Mouse (Mus musculus) T-cell, adult 2 months (primary cell): Measurements from ENCODE around the gene Wdr43.
"Not testable (repeated sequence)": the region's sequence is repeated elsewhere in the genome, so short reads cannot be mapped to it uniquely, and the experiment has no call there.

ENCODE experiments used
- DNase-seq: peaks from one replicate; pipeline ENCODE4 v3.0.0; 2022; ENCODE audit warnings: low spot score

Gene Wdr43

DNA sequence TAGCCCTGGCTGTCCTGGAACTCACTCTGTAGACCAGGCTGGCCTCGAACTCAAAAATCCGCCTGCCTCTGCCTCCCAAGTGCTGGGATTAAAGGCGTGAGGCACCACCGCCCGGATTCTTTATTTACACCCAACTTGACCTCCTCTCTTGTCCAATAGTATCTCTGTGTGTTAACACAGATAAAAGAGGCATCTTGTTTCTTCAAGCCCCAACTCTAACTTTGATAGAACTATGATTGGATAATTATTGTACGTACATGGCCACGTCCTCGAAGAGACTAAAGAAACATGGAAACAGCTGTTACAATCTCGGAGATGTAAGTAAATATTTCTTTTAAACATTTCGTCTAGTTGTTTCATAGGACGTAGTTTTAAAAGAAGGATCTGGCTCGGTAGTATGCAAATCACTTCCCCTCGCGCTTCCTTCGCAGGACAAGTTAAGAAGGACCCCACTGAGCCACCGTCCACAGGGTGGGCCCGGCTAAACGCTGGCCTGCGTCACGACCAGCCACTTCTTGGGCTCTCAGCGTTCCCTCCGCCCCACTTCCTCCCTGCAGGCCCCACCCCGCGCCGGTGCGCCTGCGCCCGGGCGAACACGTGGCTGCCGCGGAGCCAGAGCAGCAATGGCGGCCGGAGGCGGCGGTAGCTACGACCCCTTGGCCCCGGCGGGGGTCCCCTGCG lies at the start of gene Wdr43:
Wdr43 (plus strand) TSS at position 258 of the 681 bp plus-strand sequence.
- DNase-seq, result peak; percentile 98

DNA sequence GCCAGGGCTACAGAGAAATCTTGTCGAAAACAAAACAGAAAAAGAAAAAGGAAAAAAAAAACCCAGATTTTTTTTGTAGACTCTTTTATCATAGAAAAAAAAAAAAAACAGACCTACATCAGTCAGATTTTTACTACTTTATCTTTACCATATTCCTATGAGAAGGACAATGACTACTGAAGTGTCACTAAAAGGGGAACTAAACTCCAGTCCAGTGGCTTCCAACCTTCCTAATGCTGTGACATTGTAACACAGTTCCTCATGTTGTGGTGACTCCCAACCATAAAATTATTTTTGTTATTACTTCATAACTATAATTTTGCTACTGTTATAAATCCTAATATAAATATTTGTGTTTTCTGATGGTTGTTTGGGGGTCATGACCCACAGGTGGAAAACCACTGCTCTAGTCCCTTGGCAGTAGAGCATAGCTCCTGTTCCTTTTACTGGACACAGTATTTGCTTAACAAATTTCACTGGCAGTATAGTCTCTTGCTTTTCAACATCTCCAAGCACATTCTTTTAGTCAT lies 36.5 kb upstream of the Wdr43 start:
- no peak for DNase-seq

DNA sequence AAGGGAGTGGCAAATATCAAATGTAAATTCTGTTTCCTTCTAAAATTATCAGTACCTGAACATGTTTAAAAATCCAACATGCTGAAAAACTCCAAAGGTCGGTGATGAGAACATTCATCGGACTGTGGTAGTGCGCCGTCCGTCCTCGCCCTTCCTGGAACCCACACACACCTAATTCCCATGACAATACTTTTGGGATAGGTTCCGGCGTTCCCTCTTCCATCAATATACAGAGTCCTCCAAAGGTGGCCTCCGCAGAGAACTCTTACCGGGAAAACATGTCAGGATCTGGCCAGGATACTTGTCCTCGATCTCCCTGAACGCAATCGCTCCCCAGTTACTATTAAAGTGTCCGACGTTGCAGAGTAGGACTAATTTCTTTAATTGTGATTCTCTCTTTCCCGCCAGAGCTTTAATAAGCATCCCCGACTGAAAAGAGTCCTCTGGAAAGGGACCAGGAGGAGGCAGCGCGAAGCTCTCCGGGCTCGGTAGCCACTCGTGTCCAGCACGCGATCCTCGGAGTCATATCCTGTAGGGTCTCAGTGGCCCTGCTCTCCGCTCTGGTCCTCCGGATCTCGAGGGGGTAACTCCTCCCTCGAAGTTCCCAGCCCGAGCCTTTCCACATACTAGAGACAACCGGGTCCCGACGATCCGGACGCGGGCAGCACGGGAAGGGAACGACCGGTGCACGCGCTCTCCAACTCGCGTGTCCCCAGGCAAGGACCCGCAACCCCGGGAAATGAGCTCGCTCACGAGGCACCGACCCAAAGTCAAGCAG lies 17.6 kb upstream of the Wdr43 start:
- DNase-seq, result no peak

DNA sequence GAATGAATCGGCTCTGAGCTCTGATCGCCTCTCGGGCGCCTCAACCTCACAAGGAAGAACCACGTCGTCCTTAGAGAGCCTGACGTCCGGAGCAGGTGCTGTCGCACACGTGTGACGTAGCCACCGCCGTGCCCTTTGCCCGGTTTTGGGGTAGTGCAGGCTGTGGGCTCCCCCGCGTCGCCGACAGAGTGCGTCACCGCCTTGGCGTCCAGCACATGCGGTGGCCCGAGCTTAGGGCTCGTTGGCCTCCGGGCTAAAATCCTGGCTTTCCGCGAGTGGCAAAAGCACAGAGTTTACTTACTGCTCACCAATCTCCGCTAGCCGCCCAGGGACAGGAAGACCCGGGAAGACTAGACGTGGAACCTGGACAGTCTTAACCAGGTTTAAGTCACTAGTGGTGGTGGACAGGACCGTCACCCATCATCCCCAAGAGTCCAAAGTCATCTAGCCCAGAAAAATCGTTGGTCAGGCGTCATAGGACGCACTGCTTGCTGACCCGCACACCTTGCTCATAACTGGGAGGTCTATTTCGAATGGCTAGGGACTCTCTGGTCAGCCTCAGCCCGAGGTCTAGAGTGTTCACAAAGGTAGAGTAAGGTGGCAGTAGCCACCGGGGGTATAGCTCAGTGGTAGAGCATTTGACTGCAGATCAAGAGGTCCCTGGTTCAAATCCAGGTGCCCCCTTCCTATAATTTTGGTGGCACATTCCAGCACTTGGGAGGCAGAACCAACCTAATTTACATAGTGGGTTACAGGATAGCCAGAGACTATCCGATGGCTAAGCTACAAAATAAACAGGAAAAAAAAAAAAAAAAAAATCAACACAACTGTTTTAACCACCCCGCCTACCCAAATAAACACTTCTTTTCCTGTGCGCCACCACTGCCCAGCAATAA lies 16.8 kb upstream of the Wdr43 start:
- peak; percentile 93 for DNase-seq

DNA sequence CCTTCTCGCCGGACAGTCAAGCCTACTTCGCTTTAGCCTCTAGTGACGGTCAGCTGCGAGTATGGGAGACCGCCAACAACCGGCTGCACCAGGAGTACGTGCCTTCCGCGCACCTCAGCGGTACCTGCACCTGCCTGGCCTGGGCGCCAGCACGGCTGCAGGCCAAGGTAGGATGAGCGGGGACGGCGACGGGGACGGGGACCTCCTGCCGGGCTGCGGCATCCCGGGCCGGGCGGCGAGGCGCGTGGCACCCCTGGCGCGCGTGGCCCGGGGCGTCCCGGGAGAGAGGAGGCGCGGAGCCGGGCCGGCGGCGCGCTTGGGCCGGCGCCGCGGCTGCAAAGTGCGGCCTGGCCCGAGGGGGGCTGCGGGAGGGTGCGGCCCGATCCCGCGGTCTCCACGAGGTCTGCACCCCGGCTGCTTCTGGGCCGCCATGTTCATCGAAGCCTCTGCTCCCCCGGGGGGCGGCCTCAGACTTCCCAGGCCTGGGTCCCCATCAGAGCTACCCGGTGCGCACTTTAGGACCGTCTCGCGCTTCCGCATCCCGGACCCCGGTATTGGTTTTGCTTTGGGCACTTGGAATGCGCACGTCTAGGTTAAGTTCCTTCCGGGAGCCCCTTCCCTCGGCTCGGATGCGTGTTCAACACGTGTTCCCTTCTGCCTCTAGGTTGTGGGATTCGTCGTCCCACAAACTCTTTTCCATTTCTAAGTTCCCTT lies 781 bp downstream of the Wdr43 start:
- DNase-seq, result peak; percentile 21

DNA sequence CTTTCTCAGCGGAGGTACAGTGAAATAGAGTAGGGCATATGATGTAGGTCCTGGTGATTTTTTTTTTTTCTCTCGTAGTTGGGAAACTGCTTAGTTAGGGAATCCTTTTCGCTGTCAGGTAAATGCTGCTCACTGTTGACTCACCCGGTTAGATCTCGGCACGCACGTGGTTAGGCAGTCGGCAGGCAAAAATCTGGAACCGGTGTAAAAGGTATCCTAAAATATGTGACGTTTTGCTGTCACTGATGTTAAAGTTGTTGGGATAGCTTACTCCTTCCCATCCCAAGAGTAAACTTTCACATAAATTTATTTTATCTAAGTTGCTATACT lies 1.3 kb downstream of the Wdr43 start:
- DNase-seq, result peak; percentile 28

DNA sequence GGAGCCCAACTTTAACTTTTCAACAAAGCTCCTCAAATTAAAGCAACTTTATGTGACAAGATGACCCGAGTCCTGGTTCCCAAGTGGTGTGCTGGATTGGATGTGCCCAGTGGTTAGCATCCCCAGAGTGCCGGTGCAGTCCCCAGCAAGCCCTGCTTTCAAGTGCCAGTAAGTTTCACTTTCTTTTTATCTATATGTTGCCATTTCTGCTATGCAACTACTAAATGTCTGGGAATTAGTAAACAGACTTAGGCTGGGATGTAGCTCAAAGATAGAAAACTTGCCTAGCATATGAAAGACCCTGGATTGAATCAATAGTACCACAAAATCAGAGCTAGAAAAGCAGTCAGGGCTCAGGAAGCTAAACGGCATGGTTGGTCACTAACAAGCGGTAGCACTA lies 2.3 kb downstream of the Wdr43 start:
- peak; percentile 10 for DNase-seq

DNA sequence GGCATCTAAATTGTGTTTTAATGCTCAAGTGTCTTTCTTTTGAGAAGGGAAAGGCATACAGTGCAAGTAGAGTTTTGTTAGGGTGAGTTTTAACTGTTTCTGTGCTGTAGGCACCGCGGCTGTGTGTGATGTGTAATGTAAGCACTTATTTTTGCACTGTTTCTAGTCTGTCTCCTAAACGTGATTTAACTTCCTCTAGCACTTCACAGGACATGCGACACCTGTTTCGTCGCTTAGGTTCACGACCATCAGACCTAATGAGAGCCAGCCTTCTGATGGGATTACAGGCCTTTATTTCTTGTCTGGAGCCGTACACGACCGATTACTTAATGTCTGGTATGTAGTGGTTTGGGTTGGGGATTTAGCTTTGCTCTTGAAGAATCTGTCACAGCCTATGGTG lies 16.1 kb downstream of the Wdr43 start:
- no peak for DNase-seq

DNA sequence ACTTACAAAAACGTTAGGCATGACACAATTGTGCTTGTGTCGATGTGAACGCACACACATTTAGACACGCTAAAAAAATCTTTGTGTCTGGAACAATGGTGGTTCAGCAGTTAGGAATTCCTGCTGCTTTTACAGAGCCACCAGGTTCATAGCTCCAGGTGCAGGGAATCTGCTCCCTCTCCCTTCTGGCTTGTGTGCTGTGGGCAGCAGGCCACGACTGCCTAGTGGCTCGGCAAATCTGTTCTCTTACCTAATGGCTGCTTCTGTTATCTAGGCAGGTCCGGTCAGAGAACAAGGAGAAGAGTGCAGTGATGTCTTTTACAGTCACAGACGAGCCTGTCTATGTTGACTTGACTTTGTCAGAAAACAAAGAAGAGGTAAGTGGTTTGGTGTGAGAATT lies 17.7 kb downstream of the Wdr43 start:
- DNase-seq, result no peak

DNA sequence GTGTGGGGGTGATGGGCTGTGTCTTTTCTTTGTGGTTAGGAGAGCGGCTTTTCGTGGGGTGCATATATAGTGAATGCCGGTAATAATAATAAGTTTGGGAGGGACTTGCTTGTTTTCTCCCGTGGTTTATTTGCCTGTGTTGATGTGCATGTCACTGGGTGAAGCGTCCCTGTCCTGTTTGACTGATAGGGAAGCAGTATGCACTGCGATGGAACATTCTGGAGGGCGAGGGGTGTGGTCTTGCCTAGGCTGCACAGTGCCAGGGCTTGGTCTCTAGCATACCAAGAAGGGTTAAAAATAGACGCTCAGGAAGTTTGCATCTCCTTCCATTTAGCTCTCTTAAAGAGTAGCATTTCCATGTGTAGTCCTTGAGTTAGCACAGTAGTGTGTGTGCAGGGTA lies 21.1 kb downstream of the Wdr43 start:
- no peak for DNase-seq

DNA sequence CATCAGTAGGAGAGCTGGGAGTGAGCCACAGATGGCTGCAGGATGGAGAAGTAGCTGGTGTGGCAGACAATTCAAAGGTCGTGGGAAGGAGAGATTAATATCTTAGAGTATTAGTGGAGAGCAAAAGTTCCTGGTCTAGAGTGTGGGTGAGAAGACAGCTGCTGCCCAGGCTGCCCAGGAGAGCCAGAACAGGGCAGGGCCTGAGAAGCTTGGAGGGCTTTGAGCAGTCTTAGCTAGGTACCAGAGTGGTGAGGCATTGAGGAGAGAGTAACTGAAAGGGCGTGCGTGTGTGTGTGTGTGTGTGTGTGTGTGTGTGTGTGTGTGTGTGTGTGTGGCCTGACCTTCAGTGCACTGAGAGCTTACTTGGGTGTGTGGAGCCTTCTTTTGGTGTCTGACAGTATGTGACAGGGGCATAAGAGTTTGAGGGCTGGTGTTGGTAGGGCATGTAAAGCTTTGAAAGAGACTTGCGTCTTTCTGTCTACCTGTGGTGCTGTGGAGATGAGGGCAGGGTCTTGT lies 22.1 kb downstream of the Wdr43 start:
- no peak for DNase-seq

DNA sequence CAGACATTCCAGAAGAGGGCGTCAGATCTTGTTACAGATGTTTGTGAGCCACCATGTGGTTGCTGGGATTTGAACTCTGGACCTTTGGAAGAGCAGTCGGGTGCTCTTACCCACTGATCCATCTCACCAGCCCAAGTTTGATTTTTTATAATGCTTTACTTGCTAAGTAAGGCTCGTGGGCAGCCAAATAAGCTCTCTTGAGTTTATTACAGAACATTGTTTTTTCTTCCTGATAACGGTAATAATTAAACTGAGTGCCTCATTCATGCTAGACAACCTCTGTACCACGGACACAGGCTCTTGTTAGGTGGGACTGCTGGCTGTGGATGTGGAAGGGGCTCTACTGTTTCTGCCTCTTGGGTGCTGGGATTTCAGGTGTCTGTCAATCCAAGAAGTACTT lies 23.4 kb downstream of the Wdr43 start:
- DNase-seq, result not testable (repeated sequence)

DNA sequence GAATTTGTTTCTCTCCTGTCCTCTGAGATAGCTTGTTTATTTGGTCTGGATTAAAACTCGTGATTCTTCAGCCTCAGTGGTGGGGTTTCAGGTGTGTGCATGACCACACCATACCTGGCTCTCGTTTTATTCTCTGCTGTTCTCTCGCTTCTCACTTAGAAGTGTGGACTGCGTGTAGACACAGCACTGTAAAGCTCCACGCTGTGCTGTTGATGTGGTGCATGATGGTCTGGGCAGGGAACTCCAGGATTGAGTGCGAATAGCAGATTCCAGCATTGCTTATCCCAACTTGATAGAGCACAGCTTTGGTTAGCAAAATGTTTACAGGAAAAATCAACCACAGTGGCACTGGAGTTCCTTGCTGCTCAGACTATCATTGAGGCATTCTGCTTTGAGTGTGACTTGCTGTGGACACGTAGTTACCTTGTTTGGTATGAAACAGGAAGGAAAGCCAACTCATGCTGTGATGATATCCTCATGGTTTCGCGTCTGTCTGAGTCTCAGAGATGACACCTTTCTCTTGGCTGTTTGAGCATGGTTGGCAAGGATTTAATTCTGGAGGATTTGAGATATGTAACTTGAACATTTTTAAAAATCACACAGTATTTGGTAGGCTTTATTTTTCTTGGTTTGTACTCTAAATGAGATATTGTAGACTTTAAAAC lies 24.9 kb downstream of the Wdr43 start:
- DNase-seq, result no peak

DNA sequence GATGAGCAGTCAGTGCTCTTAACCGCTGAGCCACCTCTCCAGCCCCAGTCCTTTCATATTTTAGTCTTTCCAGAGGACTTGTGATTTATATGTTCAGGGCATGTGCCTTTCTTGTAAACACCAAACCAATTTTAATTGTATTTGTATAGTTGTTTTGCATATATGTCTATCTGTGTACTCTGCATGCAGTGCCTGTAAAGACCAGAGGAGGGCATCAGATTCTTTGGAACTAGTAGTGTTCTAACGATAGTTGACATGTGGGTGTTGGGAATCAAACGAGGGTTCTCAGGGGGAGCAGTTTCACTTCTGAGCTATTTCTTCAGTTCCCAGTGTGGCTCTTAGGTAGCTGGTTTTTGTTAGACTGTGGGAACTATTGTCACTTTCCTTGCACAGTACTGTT lies 26.5 kb downstream of the Wdr43 start:
- no peak for DNase-seq

DNA sequence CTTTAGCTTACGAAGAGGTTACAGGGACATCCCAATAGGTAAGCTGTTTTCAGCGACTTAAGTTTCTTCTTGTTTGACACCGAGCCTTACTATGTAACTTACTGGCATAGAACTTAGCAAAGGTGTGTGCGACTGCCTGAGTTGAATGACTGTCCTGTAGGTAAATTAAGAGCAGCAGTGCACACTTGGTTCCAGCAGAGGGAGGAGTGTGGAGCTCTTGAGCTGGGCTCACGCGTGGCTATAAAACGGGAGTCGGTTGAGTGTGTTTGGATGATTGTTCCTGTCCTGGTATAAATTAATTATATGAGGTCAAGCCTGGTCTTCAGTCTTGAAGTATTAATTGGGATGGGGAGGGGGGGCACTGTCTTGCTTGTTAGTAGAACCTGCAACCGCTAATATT lies 34.3 kb downstream of the Wdr43 start:
- DNase-seq, result no peak

DNA sequence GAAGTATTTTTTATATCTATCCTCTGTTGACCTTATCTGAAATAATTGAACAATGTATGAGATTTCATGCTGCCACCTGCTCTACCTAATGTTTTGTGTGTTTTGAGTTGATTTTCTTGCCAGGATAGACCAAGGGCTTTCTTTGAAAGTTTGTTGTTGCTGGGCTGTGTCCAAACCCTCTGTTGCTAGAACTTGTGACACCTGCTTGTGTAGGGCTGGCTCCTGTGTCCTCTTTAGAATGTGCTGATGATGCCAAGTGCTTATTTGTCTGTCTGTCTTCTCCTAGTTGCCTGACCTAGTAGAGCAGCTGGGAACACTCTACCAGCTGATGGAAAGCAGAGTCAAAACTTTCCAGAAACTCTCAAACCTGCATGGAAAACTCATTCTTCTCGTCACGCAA lies 36.8 kb downstream of the Wdr43 start:
- DNase-seq, result no peak

DNA sequence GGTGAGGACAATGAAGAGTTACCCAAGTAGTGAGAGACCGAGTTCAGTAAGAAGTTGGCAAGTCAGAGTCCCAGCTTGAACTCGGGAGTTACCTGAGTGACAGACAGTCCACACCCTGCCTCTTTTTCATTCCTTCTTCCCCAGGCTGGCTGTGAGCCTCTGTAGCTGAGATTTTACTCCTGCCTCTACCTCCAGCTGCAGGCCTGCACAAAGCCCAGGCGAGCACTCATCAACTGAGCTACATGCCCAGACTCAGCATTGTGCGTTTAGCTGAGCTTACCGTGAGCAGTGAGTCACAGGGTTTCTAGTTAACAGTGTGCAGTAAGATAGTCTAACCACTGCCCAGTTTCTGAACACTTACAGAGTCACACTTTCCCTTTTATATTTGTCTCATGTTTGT lies 37.2 kb downstream of the Wdr43 start:
- no peak for DNase-seq

DNA sequence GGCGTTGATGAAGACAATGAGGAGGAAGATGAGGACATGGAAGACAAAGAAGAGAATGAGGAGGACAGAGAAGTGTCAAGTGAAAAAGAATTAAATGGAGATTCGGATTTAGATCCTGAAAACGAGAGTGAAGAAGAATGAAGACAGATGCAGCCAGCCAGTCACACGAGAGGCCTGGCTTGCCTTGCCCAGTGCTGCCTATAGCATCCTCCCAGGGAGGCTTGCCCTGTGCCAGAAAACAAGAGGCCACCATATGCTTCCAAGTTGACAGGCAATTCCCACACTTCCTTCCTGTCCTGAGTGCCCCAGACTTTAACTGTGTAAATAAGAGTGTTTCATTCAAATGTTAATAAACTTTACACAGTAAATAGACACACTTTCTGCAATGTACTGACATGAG lies 41.8 kb downstream of the Wdr43 start:
- no peak for DNase-seq

DNA sequence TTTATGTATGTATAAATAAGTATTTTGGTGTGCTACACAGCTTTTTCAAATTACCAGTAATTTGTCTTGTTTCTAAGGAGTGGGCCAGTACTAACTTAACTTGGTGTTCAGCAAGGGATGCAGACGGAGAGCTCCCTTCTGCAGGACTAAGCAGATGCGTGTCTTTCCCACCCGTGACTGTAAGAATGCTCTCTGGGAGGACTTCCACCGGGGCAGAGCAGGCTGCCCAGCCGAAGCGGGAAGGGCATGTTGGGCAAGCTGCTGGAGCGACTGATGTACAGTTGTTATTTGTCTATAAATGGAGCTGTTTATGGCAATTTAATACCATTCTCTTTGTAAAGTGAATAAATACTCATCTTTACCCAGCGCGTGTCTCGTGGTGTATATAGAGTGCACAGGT lies 43.0 kb downstream of the Wdr43 start:
- DNase-seq, result no peak

DNA sequence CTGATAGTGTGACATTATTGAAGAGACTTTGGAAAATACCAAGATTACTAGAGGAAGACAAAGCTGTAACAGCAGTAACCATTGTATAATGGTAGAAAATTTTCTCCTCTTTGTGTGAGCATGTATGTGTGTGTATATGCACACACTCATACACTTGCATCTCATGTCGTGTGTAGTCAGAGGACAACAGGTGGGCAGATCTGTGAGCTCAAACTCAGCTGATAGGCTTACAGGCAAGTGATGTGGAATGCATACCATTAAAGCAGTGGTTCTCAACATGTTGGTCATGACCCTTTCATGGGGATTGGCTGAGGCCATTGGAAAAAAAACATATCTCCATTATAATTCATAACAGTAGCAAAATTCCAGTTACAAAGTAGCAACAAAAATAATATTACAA lies 44.7 kb downstream of the Wdr43 start:
- no peak for DNase-seq

DNA sequence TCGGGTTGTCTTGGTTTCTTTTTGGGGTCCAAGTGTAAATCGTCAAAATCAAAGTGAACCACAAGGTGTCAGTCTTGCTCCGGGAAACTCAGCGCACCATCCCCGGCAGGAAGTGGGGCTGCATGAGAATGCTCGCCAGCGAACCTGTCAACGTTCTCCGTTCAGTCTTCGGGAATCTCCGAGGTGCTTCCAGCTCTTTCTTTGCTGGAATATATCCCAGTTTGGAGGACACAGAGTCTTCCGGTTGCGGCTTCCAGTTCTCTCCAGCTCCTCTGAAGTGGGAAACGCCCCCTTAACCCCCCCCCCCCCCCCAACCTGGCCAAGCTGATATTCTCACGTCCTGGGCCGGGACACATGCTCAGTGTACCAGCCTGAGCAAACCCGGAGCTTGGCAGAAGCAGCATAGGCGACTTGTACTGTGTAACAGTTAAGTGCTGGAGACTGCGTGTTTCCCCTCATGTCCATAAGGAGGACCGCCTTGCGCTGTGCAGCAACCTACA lies 47.1 kb downstream of the Wdr43 start:
- DNase-seq, result peak; percentile 43
